Mouse (Mus musculus): ENCODE measurements at regions not wholly inside any gene's neighbourhood (a gene's known extent, or its start where the extent isn't known, plus 50 kb on each side); places are given as distances from the start of the nearest gene placed in this dataset.

DNA sequence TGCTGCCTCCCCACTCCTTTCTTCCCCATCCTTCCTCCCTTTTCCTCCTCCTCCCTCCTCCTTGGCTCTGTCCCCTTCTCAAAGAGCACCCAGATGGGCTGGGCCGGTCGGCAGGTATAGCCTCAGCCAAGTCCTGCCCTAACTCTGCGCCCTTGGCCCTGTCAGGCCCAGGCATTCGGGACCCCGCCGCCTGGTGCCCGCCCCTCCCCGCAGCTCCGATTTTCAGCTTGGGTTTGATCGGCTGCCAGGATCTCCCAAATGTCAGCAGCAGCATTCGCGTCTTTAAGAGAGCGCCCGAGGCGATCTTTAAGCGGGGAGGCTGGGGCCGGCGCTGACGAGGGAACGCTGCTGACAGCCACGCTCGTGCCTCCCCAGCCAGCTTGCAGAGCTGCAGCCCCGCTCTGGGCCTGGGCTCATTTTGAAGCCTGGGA is 92.3 kb downstream of the Cstad start:
- dilution Hi-C loops (cut with MboI; ENCODE audit: extremely low pct_ligation_motif_present, extremely low pct_unique_long_range_greater_than_20kb, low sequenced_read_pairs) (no loop called here), in situ Hi-C loops (cut with MboI; ENCODE audit: low pct_ligation_motif_present, low pct_unique_long_range_greater_than_20kb, low sequenced_read_pairs) (no loop called here)
- DNase-seq (ENCODE audit: extremely low read depth): no peak
- Histone ChIP-seq H3K9ac (ENCODE audit: insufficient read depth, low read depth) (no peak overlapping the region), H3K4me2 (ENCODE audit: insufficient read depth, low read depth, poor library complexity, severe bottlenecking) (no peak overlapping the region), H3K79me2 (replicated peaks; ENCODE audit: control insufficient read depth, extremely low read depth, insufficient read depth, poor library complexity, severe bottlenecking) (no peaks in the 10 kb centered on the region), H3K27me3 (replicated peaks) (peaks cover 14% of the 10 kb centered on the region), H3K9me3 (replicated peaks; ENCODE audit: low read length) (no peaks in the 10 kb centered on the region), H3K36me3 (replicated peaks in 1 of 2; ENCODE audit: control insufficient read depth in 1 of 2, insufficient read depth in 1 of 2, low read length in 1 of 2) (no peaks in the 10 kb centered on the region), H3K27ac (ENCODE audit: insufficient read depth, low read depth) (no peak overlapping the region), H3K4me3 (replicated peaks in 1 of 3; ENCODE audit: low read depth in 2 of 3, low read length in 2 of 3, poor library complexity in 1 of 3) (no peak overlapping the region), H3K4me1 (ENCODE audit: control insufficient read depth in 1 of 2, insufficient read depth in 2 of 2) (peaks cover 12 to 34% of the 10 kb centered on the region in 2 experiments)
- no peak for TF ChIP-seq MXI1 (IDR thresholded peaks at IDR 0.05; ENCODE audit: low read depth, low read length)
- TF ChIP-seq NELFE (IDR thresholded peaks at IDR 0.05; ENCODE audit: low read depth, low read length): no peak
- no peak for TF ChIP-seq POLR2A (IDR thresholded peaks at IDR 0.05; ENCODE audit: low read depth, low read length)
- TF ChIP-seq ZKSCAN1 (IDR thresholded peaks at IDR 0.05; ENCODE audit: borderline replicate concordance, low read depth, low read length): no peak
- TF ChIP-seq ELF1 (IDR thresholded peaks at IDR 0.05; ENCODE audit: low read depth, low read length): no peak
- TF ChIP-seq BHLHE40 (IDR thresholded peaks at IDR 0.05; ENCODE audit: low read depth, low read length): no peak
- no peak for TF ChIP-seq SMC3 (IDR thresholded peaks at IDR 0.05; ENCODE audit: low read depth, low read length)
- TF ChIP-seq JUND (conservative IDR thresholded peaks at IDR 0.05; ENCODE audit: low read depth, low read length): no peak
- TF ChIP-seq NRF1 (IDR thresholded peaks at IDR 0.05; ENCODE audit: low read depth, low read length): no peak
- TF ChIP-seq RCOR1 (conservative IDR thresholded peaks at IDR 0.05; ENCODE audit: low read depth, low read length): no peak
- no peak for TF ChIP-seq MAFK (IDR thresholded peaks at IDR 0.05; ENCODE audit: insufficient replicate concordance, low read length)
- TF ChIP-seq ZC3H11A (IDR thresholded peaks at IDR 0.05; ENCODE audit: low read depth, low read length): no peak
- no peak for TF ChIP-seq GABPA (IDR thresholded peaks at IDR 0.05; ENCODE audit: insufficient replicate concordance, low read depth, low read length)
- no peak for TF ChIP-seq MYC (IDR thresholded peaks at IDR 0.05; ENCODE audit: low read depth, low read length)
- no peak for TF ChIP-seq ETS1 (conservative IDR thresholded peaks at IDR 0.05; ENCODE audit: low read depth, low read length)
- no peak for TF ChIP-seq SIN3A (IDR thresholded peaks at IDR 0.05; ENCODE audit: low read length)

DNA sequence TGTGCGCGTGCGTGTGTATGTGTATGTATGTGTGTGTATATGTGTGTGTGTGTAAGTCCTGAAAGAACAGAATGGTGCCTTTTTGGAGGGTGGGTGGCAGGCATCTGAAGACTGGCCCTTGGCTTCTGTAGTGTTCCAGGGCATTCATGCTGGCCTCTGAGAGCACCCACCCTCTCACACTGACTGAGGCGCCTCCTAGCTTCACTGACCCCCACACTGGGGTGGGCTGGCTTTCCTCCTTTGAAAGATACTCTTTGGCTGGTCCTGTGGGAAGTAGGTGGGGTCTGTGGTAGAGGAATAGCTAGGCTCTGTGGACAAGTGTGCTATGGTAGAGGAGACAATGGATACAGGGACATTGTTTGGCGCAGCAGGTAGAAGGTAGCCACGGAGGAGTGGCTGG is 91.5 kb downstream of the Cstad start:
- no peaks in the 10 kb centered on the region for H3K9me3 ChIP-seq (replicated peaks; ENCODE audit: low read length)
- no peaks in the 10 kb centered on the region for H3K79me2 ChIP-seq (replicated peaks; ENCODE audit: control insufficient read depth, extremely low read depth, insufficient read depth, poor library complexity, severe bottlenecking)
- H3K27ac ChIP-seq (ENCODE audit: insufficient read depth, low read depth): no peak overlapping the region
- dilution Hi-C loops (cut with MboI; ENCODE audit: extremely low pct_ligation_motif_present, extremely low pct_unique_long_range_greater_than_20kb, low sequenced_read_pairs) (no loop called here), in situ Hi-C loops (cut with MboI; ENCODE audit: low pct_ligation_motif_present, low pct_unique_long_range_greater_than_20kb, low sequenced_read_pairs) (no loop called here)
- no peak overlapping the region for H3K4me3 ChIP-seq (replicated peaks in 1 of 3; ENCODE audit: low read depth in 2 of 3, low read length in 2 of 3, poor library complexity in 1 of 3)
- no peaks in the 10 kb centered on the region for H3K36me3 ChIP-seq (replicated peaks in 1 of 2; ENCODE audit: control insufficient read depth in 1 of 2, insufficient read depth in 1 of 2, low read length in 1 of 2)
- no peak overlapping the region for H3K9ac ChIP-seq (ENCODE audit: insufficient read depth, low read depth)
- DNase-seq (ENCODE audit: extremely low read depth): no peak
- peaks cover 8% of the 10 kb centered on the region for H3K27me3 ChIP-seq (replicated peaks)
- no peak overlapping the region for H3K4me2 ChIP-seq (ENCODE audit: insufficient read depth, low read depth, poor library complexity, severe bottlenecking)
- H3K4me1 ChIP-seq (ENCODE audit: control insufficient read depth in 1 of 2, insufficient read depth in 2 of 2): peaks cover 12 to 27% of the 10 kb centered on the region in 2 experiments
- TF ChIP-seq SIN3A (IDR thresholded peaks at IDR 0.05; ENCODE audit: low read length) (no peak), UBTF (IDR thresholded peaks at IDR 0.05; ENCODE audit: low read depth, low read length) (no peak), ETS1 (conservative IDR thresholded peaks at IDR 0.05; ENCODE audit: low read depth, low read length) (no peak), CTCF (conservative IDR thresholded peaks at IDR 0.05 in 1 of 2, IDR thresholded peaks at IDR 0.05 in 1 of 2; ENCODE audit: low read depth in 2 of 2, low read length in 2 of 2) (no peak), NRF1 (IDR thresholded peaks at IDR 0.05; ENCODE audit: low read depth, low read length) (no peak), MEF2A (IDR thresholded peaks at IDR 0.05; ENCODE audit: borderline replicate concordance, low read depth, low read length) (no peak), RCOR1 (conservative IDR thresholded peaks at IDR 0.05; ENCODE audit: low read depth, low read length) (no peak), POLR2AphosphoS2 (IDR thresholded peaks at IDR 0.05; ENCODE audit: low read depth, low read length) (no peak), MXI1 (IDR thresholded peaks at IDR 0.05; ENCODE audit: low read depth, low read length) (no peak), MAX (IDR thresholded peaks at IDR 0.05; ENCODE audit: low read length) (no peak), PAX5 (IDR thresholded peaks at IDR 0.05; ENCODE audit: low read length) (no peak), ZNF384 (IDR thresholded peaks at IDR 0.05; ENCODE audit: low read depth, low read length) (no peak)

Measured in CH12.LX (cell line).